ENCODE assay signal across 8 mouse cellular contexts in the genomic region with DNA sequence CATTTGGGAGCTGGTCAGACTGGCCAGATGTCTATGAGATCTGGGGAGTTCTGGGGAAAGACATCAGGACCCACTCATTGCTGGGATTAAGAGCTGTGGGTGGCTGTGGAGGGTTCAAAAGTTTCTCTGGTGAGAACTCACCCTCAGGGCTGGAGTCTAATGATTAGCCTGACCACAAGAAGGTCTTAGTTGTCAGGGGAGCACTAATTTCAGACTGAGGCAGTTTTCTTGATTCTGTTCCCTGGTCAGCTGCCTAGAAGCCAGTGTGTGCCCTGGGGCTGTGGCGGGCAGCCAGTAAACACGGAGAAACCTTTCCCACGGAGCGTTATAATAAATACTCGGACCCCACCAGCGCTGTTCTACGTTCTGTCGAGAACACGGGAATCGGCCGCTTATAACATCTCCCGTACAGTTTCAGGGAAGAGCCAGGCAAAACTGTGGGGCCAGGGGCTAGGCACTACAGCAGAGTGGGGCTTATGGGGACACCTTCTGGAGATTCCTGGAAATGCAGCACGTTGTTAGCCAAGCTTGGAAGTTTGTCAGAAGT. TPM values are rescaled to one million over a fixed set of nuclear protein-coding genes. Genes with fewer than 3 reads are reported as not detected.
DNase-seq lines count a peak whose midpoint lies in the region; ATAC-seq lines count a peak whose summit lies in the region.

No protein-coding gene starts in this region.

- peak; percentile 40; the same call in 1 of the 2 replicates for ATAC-seq in liver, embryonic 13.5 days (ENCODE audit: low read depth)

- peak overlapping the region; percentile 56 for H3K4me2 ChIP-seq in liver, embryonic 13.5 days

- H3K27ac ChIP-seq in liver, embryonic 13.5 days, result no peak overlapping the region

- H3K4me1 ChIP-seq in liver, embryonic 13.5 days (replicated peaks), result peaks cover 40% of the 10 kb centered on the region

- 19% methylated on average over 13 of the region's 13 CpGs for WGBS in liver, embryonic 13.5 days (ENCODE audit: insufficient replicate concordance)

- no peaks in the 10 kb centered on the region for H3K36me3 ChIP-seq in liver, embryonic 13.5 days

- no peaks in the 10 kb centered on the region for H3K9me3 ChIP-seq in liver, embryonic 13.5 days (replicated peaks)

- peak overlapping the region; percentile 4; the same call in 1 of the 2 replicates for H3K9ac ChIP-seq in liver, embryonic 13.5 days

- peak overlapping the region; percentile 20; the same call in 1 of the 2 replicates for H3K4me3 ChIP-seq in liver, embryonic 13.5 days (replicated peaks)

- H3K27me3 ChIP-seq in liver, embryonic 13.5 days, result no peaks in the 10 kb centered on the region

- DNase-seq in B cell, adult 2 months, result peak; percentile 43 to 46
- peak; percentile 64 to 66 for DNase-seq in adrenal gland, adult 18-20 months (ENCODE audit: low spot score in 2 of 2)
- peak; percentile 92 for DNase-seq in embryo, embryonic 10.5 days (ENCODE audit: low spot score)
- DNase-seq in gastrocnemius, postnatal 4 days (ENCODE audit: low spot score in 2 of 2), result peak; percentile 38 to 69
- DNase-seq in kidney, adult 11 months, result peak; percentile 53
- peak; percentile 42 for DNase-seq in liver, embryonic 13.5 days
- peak; percentile 62 for DNase-seq in naive thymus-derived CD4-positive, alpha-beta T cell, adult 2 months (ENCODE audit: low read depth)
- peak; percentile 36 to 44 for DNase-seq in thymus, postnatal 36 days

RNA-seq across cellular contexts. Expression of gene Pygl, which starts 3.7 kb away (rescaled TPM):
- total RNA-seq in adrenal gland, adult 18-20 months (2021), result 100 to 1,000 TPM; 140 to 317 TPM
- total RNA-seq in gastrocnemius, postnatal 4 days (2021), result 1 to 10 TPM; 7.3 to 7.5 TPM
- polyA plus RNA-seq in liver, embryonic 13.5 days (2015; fragmentation: Nextera tagmentation; extraction: Ambion mirVana), result 32.8 and 42.5 TPM in 2 replicates

Comparison
In these comparisons a context has a peak if more than half of its experiments do, and no peak if none do; other contexts are left out.
1. DNase-seq: peak in every context shown above with its lines; median percentile 92 in embryo, embryonic 10.5 days; 65 in adrenal gland, adult 18-20 months; 62 in naive thymus-derived CD4-positive, alpha-beta T cell, adult 2 months; 54 in gastrocnemius, postnatal 4 days; 53 in kidney, adult 11 months; 44 in B cell, adult 2 months; 42 in liver, embryonic 13.5 days; 40 in thymus, postnatal 36 days.
2. RNA of gene Pygl, which starts 3.7 kb away (total RNA-seq): 140 to 317 TPM in adrenal gland, adult 18-20 months; 7.3 to 7.5 TPM in gastrocnemius, postnatal 4 days; every median in the first group is over 10 times any median in the second.